Mouse (Mus musculus): Measurements from ENCODE around the gene Smoc1.

DNA sequence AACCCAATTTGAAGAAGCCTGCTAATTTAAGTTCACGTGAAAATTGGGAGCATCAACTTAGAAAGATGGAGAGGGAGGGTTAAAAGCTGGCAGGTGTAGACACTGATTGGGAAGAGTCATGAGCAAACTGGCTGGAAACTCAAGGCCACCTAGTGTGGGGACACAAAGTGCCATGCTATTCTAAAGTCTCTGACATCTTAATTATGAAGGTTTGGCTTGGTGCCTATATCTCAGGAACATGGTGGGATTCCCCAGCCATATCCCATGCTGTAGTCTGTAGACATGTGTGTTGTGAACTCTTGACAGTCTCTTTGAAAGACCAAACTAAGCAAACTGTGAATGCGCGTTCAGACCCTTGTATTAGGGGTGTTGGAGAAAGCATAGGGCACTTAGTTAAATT lies 32.0 kb downstream of the Smoc1 start:
- TF ChIP-seq CTCF (conservative IDR thresholded peaks at IDR 0.05; ENCODE audit: low read length) (no peak), NANOG (IDR thresholded peaks at IDR 0.05; ENCODE audit: borderline replicate concordance, low read length) (no peak), POU5F1 (IDR thresholded peaks at IDR 0.05; ENCODE audit: borderline replicate concordance, low read length) (no peak)

Measured in E14TG2a.4 (cell line).